Mouse (Mus musculus): ENCODE measurements around the gene Mief2. TPM values are rescaled to one million over a fixed set of nuclear protein-coding genes. Genes with fewer than 3 reads are reported as not detected.

Mief2 gene
- polyA plus RNA-seq, 1 experiment: 14.0 TPM

GRCm38 (mm10) chr11:60711218-60711617 lies 17.0 kb upstream of the Mief2 start:
- Histone ChIP-seq H3K79me3 (ENCODE audit: low read depth) (no peaks in the 10 kb centered on the region), H3K36me3 (ENCODE audit: control insufficient read depth, insufficient read depth) (peaks cover 84% of the 10 kb centered on the region), H3K4me3 (ENCODE audit: insufficient read depth, poor library complexity, severe bottlenecking) (no peak overlapping the region), H3ac (ENCODE audit: control insufficient read depth, insufficient read length, low read depth) (no peak overlapping the region), H3K27me3 (ENCODE audit: control insufficient read depth, insufficient read depth, insufficient read length) (no peaks in the 10 kb centered on the region), H3K79me2 (ENCODE audit: control insufficient read depth, insufficient read depth) (no peaks in the 10 kb centered on the region)
- TF ChIP-seq MYOD1 (IDR thresholded peaks at IDR 0.05; ENCODE audit: control insufficient read depth, insufficient read length, low read depth) (no peak), CEBPB (IDR thresholded peaks at IDR 0.05; ENCODE audit: low read depth) (no peak), MAX (IDR thresholded peaks at IDR 0.05) (no peak), MYOG (IDR thresholded peaks at IDR 0.05; ENCODE audit: control insufficient read depth, extremely low read depth, insufficient read length) (no peak), USF1 (IDR thresholded peaks at IDR 0.05; ENCODE audit: low read depth) (no peak), FOSL1 (IDR thresholded peaks at IDR 0.05; ENCODE audit: insufficient read depth, low read length, poor library complexity, severe bottlenecking) (no peak), CTCF (IDR thresholded peaks at IDR 0.05; ENCODE audit: control insufficient read depth, insufficient read depth, insufficient read length) (no peak)

GRCm38 (mm10) chr11:60712040-60712439 lies 16.2 kb upstream of the Mief2 start:
- no peak overlapping the region for H3ac ChIP-seq (ENCODE audit: control insufficient read depth, insufficient read length, low read depth)
- H3K27me3 ChIP-seq (ENCODE audit: control insufficient read depth, insufficient read depth, insufficient read length): no peaks in the 10 kb centered on the region
- TF ChIP-seq FOSL1 (IDR thresholded peaks at IDR 0.05; ENCODE audit: insufficient read depth, low read length, poor library complexity, severe bottlenecking): no peak
- TF ChIP-seq MAX (IDR thresholded peaks at IDR 0.05): no peak
- no peak overlapping the region for H3K4me3 ChIP-seq (ENCODE audit: insufficient read depth, poor library complexity, severe bottlenecking)
- H3K36me3 ChIP-seq (ENCODE audit: control insufficient read depth, insufficient read depth): peaks cover 81% of the 10 kb centered on the region
- H3K79me2 ChIP-seq (ENCODE audit: control insufficient read depth, insufficient read depth): no peaks in the 10 kb centered on the region
- no peaks in the 10 kb centered on the region for H3K79me3 ChIP-seq (ENCODE audit: low read depth)

GRCm38 (mm10) chr11:60712639-60713255 lies 15.5 kb upstream of the Mief2 start:
- peaks cover 81% of the 10 kb centered on the region for H3K36me3 ChIP-seq (ENCODE audit: control insufficient read depth, insufficient read depth)
- no peak overlapping the region for H3K4me3 ChIP-seq (ENCODE audit: insufficient read depth, poor library complexity, severe bottlenecking)
- H3K79me3 ChIP-seq (ENCODE audit: low read depth): no peaks in the 10 kb centered on the region
- H3ac ChIP-seq (ENCODE audit: control insufficient read depth, insufficient read length, low read depth): no peak overlapping the region
- no peaks in the 10 kb centered on the region for H3K79me2 ChIP-seq (ENCODE audit: control insufficient read depth, insufficient read depth)
- H3K27me3 ChIP-seq (ENCODE audit: control insufficient read depth, insufficient read depth, insufficient read length): no peaks in the 10 kb centered on the region
- TF ChIP-seq FOSL1 (IDR thresholded peaks at IDR 0.05; ENCODE audit: insufficient read depth, low read length, poor library complexity, severe bottlenecking) (no peak), MAX (IDR thresholded peaks at IDR 0.05) (no peak), CTCF (IDR thresholded peaks at IDR 0.05; ENCODE audit: control insufficient read depth, insufficient read depth, insufficient read length) (no peak), CEBPB (IDR thresholded peaks at IDR 0.05; ENCODE audit: low read depth) (no peak), MYOG (IDR thresholded peaks at IDR 0.05; ENCODE audit: control insufficient read depth, extremely low read depth, insufficient read length) (no peak), USF1 (IDR thresholded peaks at IDR 0.05; ENCODE audit: low read depth) (no peak), MYOD1 (IDR thresholded peaks at IDR 0.05; ENCODE audit: control insufficient read depth, insufficient read length, low read depth) (no peak)

- Histone ChIP-seq H3K4me3 (ENCODE audit: insufficient read depth, poor library complexity, severe bottlenecking) (no peak overlapping the region), H3K36me3 (ENCODE audit: control insufficient read depth, insufficient read depth) (peaks cover 80% of the 10 kb centered on the region), H3K79me2 (ENCODE audit: control insufficient read depth, insufficient read depth) (no peaks in the 10 kb centered on the region), H3K79me3 (ENCODE audit: low read depth) (no peaks in the 10 kb centered on the region), H3K27me3 (ENCODE audit: control insufficient read depth, insufficient read depth, insufficient read length) (no peaks in the 10 kb centered on the region), H3ac (ENCODE audit: control insufficient read depth, insufficient read length, low read depth) (no peak overlapping the region)
- TF ChIP-seq CTCF (IDR thresholded peaks at IDR 0.05; ENCODE audit: control insufficient read depth, insufficient read depth, insufficient read length) (no peak), MYOG (IDR thresholded peaks at IDR 0.05; ENCODE audit: control insufficient read depth, extremely low read depth, insufficient read length) (no peak), CEBPB (IDR thresholded peaks at IDR 0.05; ENCODE audit: low read depth) (no peak), MYOD1 (IDR thresholded peaks at IDR 0.05; ENCODE audit: control insufficient read depth, insufficient read length, low read depth) (no peak), FOSL1 (IDR thresholded peaks at IDR 0.05; ENCODE audit: insufficient read depth, low read length, poor library complexity, severe bottlenecking) (no peak), MAX (IDR thresholded peaks at IDR 0.05) (no peak), USF1 (IDR thresholded peaks at IDR 0.05; ENCODE audit: low read depth) (no peak)
Measured at GRCm38 (mm10) chr11:60715833-60716232, 12.4 kb upstream of the Mief2 start.

GRCm38 (mm10) chr11:60719263-60719662 lies 8.9 kb upstream of the Mief2 start:
- no peaks in the 10 kb centered on the region for H3K79me2 ChIP-seq (ENCODE audit: control insufficient read depth, insufficient read depth)
- H3K27me3 ChIP-seq (ENCODE audit: control insufficient read depth, insufficient read depth, insufficient read length): no peaks in the 10 kb centered on the region
- H3K79me3 ChIP-seq (ENCODE audit: low read depth): no peaks in the 10 kb centered on the region
- TF ChIP-seq MYOG (IDR thresholded peaks at IDR 0.05; ENCODE audit: control insufficient read depth, extremely low read depth, insufficient read length) (no peak), FOSL1 (IDR thresholded peaks at IDR 0.05; ENCODE audit: insufficient read depth, low read length, poor library complexity, severe bottlenecking) (no peak), CTCF (IDR thresholded peaks at IDR 0.05; ENCODE audit: control insufficient read depth, insufficient read depth, insufficient read length) (no peak), USF1 (IDR thresholded peaks at IDR 0.05; ENCODE audit: low read depth) (no peak), MYOD1 (IDR thresholded peaks at IDR 0.05; ENCODE audit: control insufficient read depth, insufficient read length, low read depth) (no peak), MAX (IDR thresholded peaks at IDR 0.05) (no peak), CEBPB (IDR thresholded peaks at IDR 0.05; ENCODE audit: low read depth) (no peak)
- H3K36me3 ChIP-seq (ENCODE audit: control insufficient read depth, insufficient read depth): peaks cover 64% of the 10 kb centered on the region
- no peak overlapping the region for H3ac ChIP-seq (ENCODE audit: control insufficient read depth, insufficient read length, low read depth)
- H3K4me3 ChIP-seq (ENCODE audit: insufficient read depth, poor library complexity, severe bottlenecking): no peak overlapping the region
